ENCODE assay signal across 11 mouse cellular contexts in genomic region chr9:109863085-109863484, GRCm38 (mm10). TPM values are rescaled to one million over a fixed set of nuclear protein-coding genes. Genes with fewer than 3 reads are reported as not detected.
DNase-seq lines count a peak whose midpoint lies in the region; ATAC-seq and TF ChIP-seq lines count a peak whose summit lies in the region.
"Had no signal": no experiment of that assay in that cellular context is flagged by ENCODE, and none has a peak within 500 bp of the region (broad histone marks: within the 10 kb centered on the region; RNA-seq: fewer than 3 reads in every experiment).

No protein-coding gene starts in this region.

- no peak for ATAC-seq in heart, embryonic 14.5 days (ENCODE audit: insufficient number of reproducible peaks, insufficient read depth, low FRiP score, low read depth)
- no peak for ATAC-seq in embryonic facial prominence, embryonic 15.5 days (ENCODE audit: insufficient number of reproducible peaks, low FRiP score, low TSS enrichment, low read depth)
- ATAC-seq: lung, postnatal 0 days had no signal

- no peak for DNase-seq in heart, adult 8-10 months (ENCODE audit: low spot score)
- DNase-seq in retina, postnatal 1 day, result peak; percentile 33
- DNase-seq in retina, embryonic 14.5 days (ENCODE audit: low spot score), result no peak
- no peak for DNase-seq in kidney, adult 11 months
- no peak for DNase-seq in kidney, adult 8-10 months

- H3K9me3 ChIP-seq in heart, embryonic 14.5 days (ENCODE audit: control insufficient read depth, low read length), result no peaks in the 10 kb centered on the region
- no peaks in the 10 kb centered on the region for H3K9me3 ChIP-seq in embryonic facial prominence, embryonic 15.5 days (replicated peaks)
- H3K9me3 ChIP-seq: limb, embryonic 10.5 days had no signal

- no peaks in the 10 kb centered on the region for H3K79me2 ChIP-seq in myocyte (ENCODE audit: control insufficient read depth, insufficient read depth)

- no peaks in the 10 kb centered on the region for H3K27me3 ChIP-seq in heart, embryonic 14.5 days (ENCODE audit: control insufficient read depth, insufficient read depth, low read length)
- H3K27me3 ChIP-seq in embryonic facial prominence, embryonic 15.5 days, result no peaks in the 10 kb centered on the region
- H3K27me3 ChIP-seq in myocyte (ENCODE audit: control insufficient read depth, insufficient read depth, insufficient read length), result peaks cover 5% of the 10 kb centered on the region

- H3K4me1 ChIP-seq in heart, embryonic 14.5 days (ENCODE audit: control insufficient read depth in 2 of 2, insufficient read depth in 2 of 2, low read length in 2 of 2), result no peaks in the 10 kb centered on the region
- H3K4me1 ChIP-seq in embryonic facial prominence, embryonic 15.5 days, result no peaks in the 10 kb centered on the region
- H3K4me1 ChIP-seq: limb, embryonic 10.5 days had no signal

- H3K36me3 ChIP-seq in heart, embryonic 14.5 days (ENCODE audit: control insufficient read depth, insufficient read depth, low read length), result no peaks in the 10 kb centered on the region
- no peaks in the 10 kb centered on the region for H3K36me3 ChIP-seq in embryonic facial prominence, embryonic 15.5 days
- no peaks in the 10 kb centered on the region for H3K36me3 ChIP-seq in myocyte (ENCODE audit: control insufficient read depth, insufficient read depth)
- H3K36me3 ChIP-seq: limb, embryonic 10.5 days had no signal

- no peak overlapping the region for H3K9ac ChIP-seq in heart, embryonic 14.5 days (ENCODE audit: low read length)
- no peak overlapping the region for H3K9ac ChIP-seq in embryonic facial prominence, embryonic 15.5 days

- H3K4me3 ChIP-seq in heart, embryonic 14.5 days (ENCODE audit: control insufficient read depth in 1 of 2, insufficient read depth in 1 of 2, low read depth in 1 of 2, low read length in 2 of 2), result no peak overlapping the region
- H3K4me3 ChIP-seq in embryonic facial prominence, embryonic 15.5 days (replicated peaks), result no peak overlapping the region
- no peak overlapping the region for H3K4me3 ChIP-seq in myocyte

- H3ac ChIP-seq in myocyte (ENCODE audit: control insufficient read depth, insufficient read length), result no peak overlapping the region

- H3K4me2 ChIP-seq in heart, embryonic 14.5 days (ENCODE audit: low read length), result peak overlapping the region; percentile 48
- peak overlapping the region; percentile 37; the same call in 1 of the 2 replicates for H3K4me2 ChIP-seq in embryonic facial prominence, embryonic 15.5 days (replicated peaks)
- peak overlapping the region; percentile 92 for H3K4me2 ChIP-seq in myocyte (ENCODE audit: low read depth)

- H3K27ac ChIP-seq in heart, embryonic 14.5 days (replicated peaks in 1 of 2; ENCODE audit: control insufficient read depth in 1 of 2, insufficient read depth in 1 of 2, low read depth in 2 of 2, low read length in 2 of 2), result no peak overlapping the region
- no peak overlapping the region for H3K27ac ChIP-seq in embryonic facial prominence, embryonic 15.5 days (replicated peaks)
- H3K27ac ChIP-seq: limb, embryonic 10.5 days had no signal

- 9% methylated on average over 3 of the region's 3 CpGs for WGBS in heart, embryonic 14.5 days
- WGBS in embryonic facial prominence, embryonic 15.5 days, result 47% methylated on average over 3 of the region's 3 CpGs

- no peak for TF ChIP-seq POLR2A in myocyte (IDR thresholded peaks at IDR 0.05; ENCODE audit: insufficient read length, low read depth)

TF ChIP-seq in myocyte, 11 proteins besides CTCF, POLR2A, EP300 and RAD21:
- TF ChIP-seq REST (IDR thresholded peaks at IDR 0.05; ENCODE audit: insufficient read depth, insufficient read length), result no peak
- TF ChIP-seq TCF3 (IDR thresholded peaks at IDR 0.05; ENCODE audit: insufficient read length, low read depth), result no peak
- no peak for TF ChIP-seq CEBPB (IDR thresholded peaks at IDR 0.05; ENCODE audit: insufficient read depth, poor library complexity, severe bottlenecking)
- TF ChIP-seq E2F4 (IDR thresholded peaks at IDR 0.05; ENCODE audit: insufficient read depth), result no peak
- no peak for TF ChIP-seq MYOG (IDR thresholded peaks at IDR 0.05; ENCODE audit: control insufficient read depth in 1 of 3, insufficient read depth in 1 of 3, insufficient read length in 2 of 3, low read depth in 2 of 3)
- TF ChIP-seq MYOD1 (IDR thresholded peaks at IDR 0.05; ENCODE audit: control insufficient read depth in 1 of 3, insufficient read length in 2 of 3, low read depth in 2 of 3), result no peak
- no peak for TF ChIP-seq MAX (IDR thresholded peaks at IDR 0.05; ENCODE audit: low read depth)
- TF ChIP-seq TCF12 (IDR thresholded peaks at IDR 0.05; ENCODE audit: insufficient read depth, poor library complexity, severe bottlenecking), result no peak
- TF ChIP-seq SRF (IDR thresholded peaks at IDR 0.05; ENCODE audit: control insufficient read depth, insufficient read length, low read depth), result no peak
- no peak for TF ChIP-seq USF1 (IDR thresholded peaks at IDR 0.05; ENCODE audit: low read depth)
- no peak for TF ChIP-seq POLR2AphosphoS2 (IDR thresholded peaks at IDR 0.05; ENCODE audit: insufficient read length, low read depth)

RNA-seq across cellular contexts. Expression of gene Cdc25a, which starts 12.3 kb away (rescaled TPM):
- polyA plus RNA-seq in heart, embryonic 14.5 days (2014; fragmentation: Nextera tagmentation; extraction: Ambion mirVana), result 14.9 and 16.4 TPM in 2 replicates
- total RNA-seq in heart, adult 8-10 months (2022), result 1 to 10 TPM; 4.8 to 5.6 (median 5.2) TPM
- polyA plus RNA-seq in embryonic facial prominence, embryonic 15.5 days (2015; fragmentation: Nextera tagmentation; extraction: Ambion mirVana), result 26.2 and 26.8 TPM in 2 replicates
- polyA plus RNA-seq in myocyte (2012; fragmentation: generic; extraction: Trizol), result 6.1 TPM

RNA-seq across cellular contexts. Expression of gene Camp, which starts 13.7 kb away (rescaled TPM):
- 2.4 TPM in 1 of 2 replicates, not detected in the other for polyA plus RNA-seq in heart, embryonic 14.5 days (2014; fragmentation: Nextera tagmentation; extraction: Ambion mirVana)
- total RNA-seq in heart, adult 8-10 months (2022), result under 1 TPM in 1 of 4 experiments, not detected in 3; 0.49 TPM
- 2.2 and 2.4 TPM in 2 replicates for polyA plus RNA-seq in embryonic facial prominence, embryonic 15.5 days (2015; fragmentation: Nextera tagmentation; extraction: Ambion mirVana)
- not detected for polyA plus RNA-seq in myocyte (2012; fragmentation: generic; extraction: Trizol)
- total RNA-seq: monocyte, adult 5-6 weeks had no signal
- polyA plus RNA-seq: limb, embryonic 10.5 days had no signal

RNA-seq across cellular contexts. Expression of gene Nme6, which starts 30.5 kb away (rescaled TPM):
- polyA plus RNA-seq in heart, embryonic 14.5 days (2014; fragmentation: Nextera tagmentation; extraction: Ambion mirVana), result 58.6 and 62.3 TPM in 2 replicates
- total RNA-seq in heart, adult 8-10 months (2022), result 10 to 100 TPM; 16.8 to 24.9 (median 19.7) TPM
- 56.8 and 60.8 TPM in 2 replicates for polyA plus RNA-seq in embryonic facial prominence, embryonic 15.5 days (2015; fragmentation: Nextera tagmentation; extraction: Ambion mirVana)
- 32.2 TPM for polyA plus RNA-seq in myocyte (2012; fragmentation: generic; extraction: Trizol)

RNA-seq across cellular contexts. Expression of gene Spink8, which starts 51.0 kb away (rescaled TPM):
- not detected in 2 replicates for polyA plus RNA-seq in heart, embryonic 14.5 days (2014; fragmentation: Nextera tagmentation; extraction: Ambion mirVana)
- total RNA-seq in heart, adult 8-10 months (2022), result not detected
- polyA plus RNA-seq in embryonic facial prominence, embryonic 15.5 days (2015; fragmentation: Nextera tagmentation; extraction: Ambion mirVana), result 1.4 and 2.6 TPM in 2 replicates
- polyA plus RNA-seq in myocyte (2012; fragmentation: generic; extraction: Trizol), result not detected
- total RNA-seq: monocyte, adult 5-6 weeks had no signal
- polyA plus RNA-seq: limb, embryonic 10.5 days; lung, postnatal 0 days had no signal

Comparison
In these comparisons a context has a peak if more than half of its experiments do, and no peak if none do; other contexts are left out.
1. H3K4me2 ChIP-seq: peak in every context shown above with its lines; median percentile 92 in myocyte; 48 in heart, embryonic 14.5 days; 37 in embryonic facial prominence, embryonic 15.5 days.